Mouse (Mus musculus): ENCODE data around the gene Carm1. TPM values are rescaled to one million over a fixed set of nuclear protein-coding genes. Genes with fewer than 3 reads are reported as not detected.

The Carm1 gene
- polyA plus RNA-seq, 1 experiment from 2014 or later: 42.0 TPM

DNA sequence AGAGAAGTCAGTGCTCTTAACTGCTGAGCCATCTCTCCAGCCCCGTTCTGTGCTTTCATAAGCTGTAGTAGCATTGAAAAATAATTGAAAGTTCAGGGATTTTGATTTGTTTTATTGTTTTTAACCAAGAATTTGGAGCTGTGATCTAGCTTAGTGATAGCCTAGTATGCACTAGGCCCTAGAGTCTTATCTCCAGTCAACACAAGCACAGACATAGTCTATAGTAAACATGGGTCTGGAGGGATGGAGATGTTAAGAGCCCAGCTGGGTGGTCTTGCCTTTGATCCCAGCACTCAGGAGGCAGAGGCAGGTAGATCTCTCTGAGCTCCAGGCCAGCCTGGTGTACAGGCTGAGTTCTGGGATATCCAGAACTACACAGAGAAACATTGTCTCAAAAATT lies 76.0 kb downstream of the Carm1 start:
- H3K27ac ChIP-seq (replicated peaks; ENCODE audit: low read depth, low read length): no peak overlapping the region
- H3K4me2 ChIP-seq (ENCODE audit: low read length): no peak overlapping the region
- H3K4me3 ChIP-seq (replicated peaks; ENCODE audit: low read depth, low read length): no peak overlapping the region
- DNase-seq (no peak), ATAC-seq (ENCODE audit: low FRiP score, low TSS enrichment) (no peak)
- 96% methylated on average over 1 of the region's 1 CpGs for WGBS
- peaks cover 20% of the 10 kb centered on the region for H3K4me1 ChIP-seq (ENCODE audit: control insufficient read depth, insufficient read depth, low read length)
- H3K36me3 ChIP-seq (ENCODE audit: control insufficient read depth, insufficient read depth, low read length): no peaks in the 10 kb centered on the region; the same call in none of the 2 replicates
- H3K9ac ChIP-seq (replicated peaks; ENCODE audit: low read length): no peak overlapping the region
- H3K9me3 ChIP-seq (ENCODE audit: control insufficient read depth, low read length): no peaks in the 10 kb centered on the region
- H3K27me3 ChIP-seq (ENCODE audit: control insufficient read depth, insufficient read depth, low read length): no peaks in the 10 kb centered on the region

DNA sequence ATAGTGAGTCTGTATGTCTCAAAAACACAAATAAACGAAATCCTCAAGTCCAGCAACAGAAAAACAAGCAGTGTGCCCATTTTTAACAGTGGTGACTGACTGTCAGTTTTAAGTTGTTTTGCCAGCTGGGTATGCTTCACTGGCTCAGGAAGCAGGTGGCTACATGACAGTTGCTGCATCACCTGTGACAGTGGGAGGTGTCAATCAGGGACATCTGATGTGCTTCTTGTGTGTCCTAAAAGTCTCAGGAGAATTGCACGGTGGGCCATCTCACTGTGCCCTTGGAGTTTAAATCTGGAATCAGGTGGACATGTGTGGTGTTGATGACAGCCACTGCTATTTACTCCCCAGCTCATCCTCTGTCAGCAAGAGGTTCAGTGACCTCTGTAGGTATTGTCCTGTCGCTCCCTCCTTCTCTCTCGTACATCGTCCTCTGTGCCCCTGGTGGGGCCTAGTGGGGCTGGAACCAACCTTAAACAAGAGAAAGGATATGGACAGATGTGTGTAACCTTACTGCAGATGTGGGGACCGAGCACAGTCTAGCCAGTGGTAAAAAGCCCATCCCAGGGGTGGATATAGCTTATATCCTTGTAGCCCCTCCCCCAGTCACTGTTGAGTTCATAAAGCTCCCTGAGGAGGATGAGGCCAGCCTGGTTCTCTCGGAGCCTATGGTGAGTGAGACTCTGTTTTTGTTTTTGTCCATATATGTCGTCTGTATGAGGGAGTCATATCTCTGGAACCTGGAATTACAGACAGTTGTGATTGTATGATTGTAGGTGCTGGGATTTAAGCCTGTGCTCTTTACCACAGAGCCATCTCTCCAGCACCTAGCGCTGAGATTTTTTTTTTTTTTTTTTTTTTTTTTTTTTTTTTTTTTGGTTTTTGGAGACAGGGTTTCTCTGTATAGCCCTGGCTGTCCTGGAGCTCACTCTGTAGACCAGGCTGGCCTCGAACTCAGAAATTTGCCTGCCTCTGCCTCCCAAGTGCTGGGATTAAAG lies 78.9 kb downstream of the Carm1 start:
- Histone ChIP-seq H3K4me3 (replicated peaks; ENCODE audit: low read depth, low read length) (no peak overlapping the region), H3K9me3 (ENCODE audit: control insufficient read depth, low read length) (no peaks in the 10 kb centered on the region), H3K4me1 (ENCODE audit: control insufficient read depth, insufficient read depth, low read length) (0 out of 2 replicates have a peak, but pooled peaks cover 8% of the 10 kb centered on the region), H3K9ac (replicated peaks; ENCODE audit: low read length) (no peak overlapping the region), H3K4me2 (ENCODE audit: low read length) (no peak overlapping the region), H3K36me3 (ENCODE audit: control insufficient read depth, insufficient read depth, low read length) (no peaks in the 10 kb centered on the region), H3K27ac (replicated peaks; ENCODE audit: low read depth, low read length) (no peak overlapping the region), H3K27me3 (ENCODE audit: control insufficient read depth, insufficient read depth, low read length) (no peaks in the 10 kb centered on the region)
- ATAC-seq (ENCODE audit: low FRiP score, low TSS enrichment): no peak
- WGBS: 86% methylated on average over 10 of the region's 10 CpGs
- no peak for DNase-seq

DNA sequence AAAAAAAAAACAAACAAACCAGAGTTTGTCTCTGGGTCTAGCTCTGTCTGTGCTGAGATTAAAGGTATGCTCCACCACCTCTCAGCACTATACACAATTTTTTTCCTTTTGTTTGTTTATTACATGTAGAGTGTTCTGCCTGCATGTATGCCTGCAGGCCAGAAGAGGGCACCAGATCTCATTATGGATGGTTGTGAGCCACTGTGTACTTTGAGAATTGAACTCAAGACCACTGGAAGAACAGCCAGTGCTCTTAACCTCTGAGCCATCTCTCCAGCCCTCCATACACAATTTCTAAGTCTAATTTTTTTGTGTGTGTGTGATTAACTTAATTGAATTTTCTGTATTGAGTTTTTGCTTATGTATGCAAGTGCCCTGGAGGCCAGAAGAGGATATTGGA lies 79.9 kb downstream of the Carm1 start:
- no peak overlapping the region for H3K9ac ChIP-seq (replicated peaks; ENCODE audit: low read length)

DNA sequence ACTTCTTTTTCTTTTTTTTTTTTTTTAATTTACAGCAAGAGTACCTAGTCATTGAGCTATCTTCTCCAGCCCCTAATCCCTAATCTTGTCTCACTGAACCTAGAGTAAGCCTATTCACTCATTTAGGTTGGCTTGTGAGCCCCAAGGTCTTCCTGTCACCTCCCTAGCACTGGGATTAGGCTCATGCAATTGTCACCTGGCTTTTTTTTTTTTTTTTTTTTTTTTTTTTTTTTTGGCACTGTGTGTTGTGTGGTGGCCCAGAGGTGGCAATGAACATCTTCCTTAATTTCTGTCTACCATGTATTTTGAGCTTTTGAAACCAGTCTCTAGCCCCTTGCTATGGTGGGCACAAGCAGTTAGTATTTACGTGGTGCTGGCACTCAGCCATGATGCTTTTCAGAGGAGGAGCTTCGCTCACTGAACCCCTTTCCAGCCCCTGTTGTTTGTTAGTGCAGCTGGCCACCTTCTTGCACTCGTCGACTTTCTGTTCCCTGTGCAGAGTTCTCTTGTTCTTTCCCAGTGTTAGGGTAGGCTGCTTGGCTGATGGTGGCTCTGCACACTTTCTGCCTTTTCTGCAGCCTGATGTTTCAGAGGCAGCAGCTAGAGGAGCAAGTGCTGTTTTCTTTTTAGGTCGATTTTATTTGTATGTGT lies 80.6 kb downstream of the Carm1 start:
- WGBS: 84% methylated on average over 5 of the region's 5 CpGs
- ATAC-seq (ENCODE audit: low FRiP score, low TSS enrichment) (no peak), DNase-seq (peak; percentile 39)
- H3K9me3 ChIP-seq (ENCODE audit: control insufficient read depth, low read length): no peaks in the 10 kb centered on the region
- no peak overlapping the region for H3K4me2 ChIP-seq (ENCODE audit: low read length)
- H3K27ac ChIP-seq (replicated peaks; ENCODE audit: low read depth, low read length): no peak overlapping the region
- 0 out of 2 replicates have a peak, but pooled peaks cover 3% of the 10 kb centered on the region for H3K4me1 ChIP-seq (ENCODE audit: control insufficient read depth, insufficient read depth, low read length)
- H3K27me3 ChIP-seq (ENCODE audit: control insufficient read depth, insufficient read depth, low read length): no peaks in the 10 kb centered on the region
- H3K4me3 ChIP-seq (replicated peaks; ENCODE audit: low read depth, low read length): no peak overlapping the region
- H3K36me3 ChIP-seq (ENCODE audit: control insufficient read depth, insufficient read depth, low read length): peaks cover 4% of the 10 kb centered on the region; the same call in 1 of the 2 replicates
- no peak overlapping the region for H3K9ac ChIP-seq (replicated peaks; ENCODE audit: low read length)

More for the DNA sequence above, 79.9 kb downstream of the Carm1 start:
- H3K4me1 ChIP-seq (ENCODE audit: control insufficient read depth, insufficient read depth, low read length): 0 out of 2 replicates have a peak, but pooled peaks cover 3% of the 10 kb centered on the region
- H3K27me3 ChIP-seq (ENCODE audit: control insufficient read depth, insufficient read depth, low read length): no peaks in the 10 kb centered on the region
- H3K36me3 ChIP-seq (ENCODE audit: control insufficient read depth, insufficient read depth, low read length): peaks cover 4% of the 10 kb centered on the region; the same call in 1 of the 2 replicates
- no peak overlapping the region for H3K27ac ChIP-seq (replicated peaks; ENCODE audit: low read depth, low read length)
- H3K4me2 ChIP-seq (ENCODE audit: low read length): no peak overlapping the region
- no peak overlapping the region for H3K4me3 ChIP-seq (replicated peaks; ENCODE audit: low read depth, low read length)
- peak; percentile 9 for DNase-seq
- H3K9me3 ChIP-seq (ENCODE audit: control insufficient read depth, low read length): no peaks in the 10 kb centered on the region
- ATAC-seq (ENCODE audit: low FRiP score, low TSS enrichment): no peak

DNA sequence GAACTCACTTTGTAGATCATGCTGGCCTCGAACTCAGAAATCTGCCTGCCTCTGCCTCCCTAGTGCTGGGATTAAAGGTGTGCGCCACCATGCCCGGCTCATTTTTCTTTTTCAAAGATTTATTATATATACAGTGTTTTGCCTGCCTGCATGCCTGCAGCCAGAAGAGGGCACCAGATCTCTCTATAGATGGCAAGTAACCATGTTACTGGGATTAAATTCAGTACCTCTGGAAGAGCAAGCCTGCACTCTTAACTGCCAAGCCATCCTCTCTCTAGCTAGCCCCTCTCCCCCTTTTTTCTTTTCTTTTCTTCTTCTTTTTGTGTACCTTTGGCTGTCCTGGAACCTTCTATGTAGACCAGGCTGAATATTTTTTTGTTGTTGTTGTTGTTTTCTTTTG lies 84.0 kb downstream of the Carm1 start:
- no peak overlapping the region for H3K4me3 ChIP-seq (replicated peaks; ENCODE audit: low read depth, low read length)
- H3K27me3 ChIP-seq (ENCODE audit: control insufficient read depth, insufficient read depth, low read length): no peaks in the 10 kb centered on the region
- ATAC-seq (ENCODE audit: low FRiP score, low TSS enrichment) (no peak), DNase-seq (peak; percentile 60)
- peaks cover 34% of the 10 kb centered on the region for H3K36me3 ChIP-seq (ENCODE audit: control insufficient read depth, insufficient read depth, low read length)
- H3K4me1 ChIP-seq (ENCODE audit: control insufficient read depth, insufficient read depth, low read length): no peaks in the 10 kb centered on the region
- WGBS: 81% methylated on average over 3 of the region's 3 CpGs
- H3K27ac ChIP-seq (replicated peaks; ENCODE audit: low read depth, low read length): no peak overlapping the region
- H3K4me2 ChIP-seq (ENCODE audit: low read length): no peak overlapping the region
- H3K9ac ChIP-seq (replicated peaks; ENCODE audit: low read length): no peak overlapping the region
- no peaks in the 10 kb centered on the region for H3K9me3 ChIP-seq (ENCODE audit: control insufficient read depth, low read length)

DNA sequence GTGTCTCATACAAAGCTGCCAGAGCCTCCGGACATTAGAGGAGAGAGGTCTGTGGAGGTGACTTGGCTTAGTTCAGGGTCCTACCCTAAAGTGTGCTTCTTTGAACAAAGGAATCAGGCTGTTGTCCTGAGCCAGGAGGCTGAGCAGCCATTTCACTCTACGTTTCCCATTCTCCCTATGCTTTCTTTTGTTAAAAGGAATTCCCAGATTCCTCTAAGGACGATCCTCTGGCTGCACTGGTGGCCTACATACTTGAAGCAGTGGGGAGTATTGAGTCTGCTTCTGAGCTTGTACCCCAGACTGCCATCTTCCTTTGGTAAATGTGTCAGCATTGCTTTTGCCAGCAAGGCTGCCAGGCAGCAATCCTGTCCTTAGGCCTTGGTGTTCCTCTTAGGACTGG lies 86.4 kb downstream of the Carm1 start:
- no peak overlapping the region for H3K4me3 ChIP-seq (replicated peaks; ENCODE audit: low read depth, low read length)
- no peaks in the 10 kb centered on the region for H3K9me3 ChIP-seq (ENCODE audit: control insufficient read depth, low read length)
- no peak overlapping the region for H3K27ac ChIP-seq (replicated peaks; ENCODE audit: low read depth, low read length)
- H3K4me2 ChIP-seq (ENCODE audit: low read length): no peak overlapping the region
- 69% methylated on average over 3 of the region's 3 CpGs for WGBS
- no peak for DNase-seq
- no peaks in the 10 kb centered on the region for H3K4me1 ChIP-seq (ENCODE audit: control insufficient read depth, insufficient read depth, low read length)
- peaks cover 59% of the 10 kb centered on the region for H3K36me3 ChIP-seq (ENCODE audit: control insufficient read depth, insufficient read depth, low read length)
- H3K27me3 ChIP-seq (ENCODE audit: control insufficient read depth, insufficient read depth, low read length): no peaks in the 10 kb centered on the region
- no peak overlapping the region for H3K9ac ChIP-seq (replicated peaks; ENCODE audit: low read length)
- ATAC-seq (ENCODE audit: low FRiP score, low TSS enrichment): no peak

DNA sequence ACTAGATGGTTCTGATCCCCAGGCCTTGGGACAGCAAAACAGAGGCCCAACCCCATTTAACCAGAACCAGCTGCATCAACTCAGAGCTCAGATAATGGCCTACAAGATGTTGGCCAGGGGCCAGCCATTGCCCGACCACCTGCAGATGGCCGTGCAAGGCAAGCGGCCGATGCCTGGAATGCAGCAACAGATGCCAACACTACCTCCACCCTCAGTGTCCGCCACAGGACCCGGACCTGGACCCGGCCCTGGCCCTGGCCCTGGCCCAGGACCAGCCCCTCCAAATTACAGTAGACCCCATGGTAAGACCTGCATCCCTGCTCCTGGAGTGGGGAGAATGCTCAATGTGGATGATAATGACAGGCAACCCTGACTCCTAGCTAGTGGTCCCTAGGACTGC lies 88.9 kb downstream of the Carm1 start:
- Histone ChIP-seq H3K27me3 (ENCODE audit: control insufficient read depth, insufficient read depth, low read length) (no peaks in the 10 kb centered on the region), H3K36me3 (ENCODE audit: control insufficient read depth, insufficient read depth, low read length) (peaks cover 84% of the 10 kb centered on the region), H3K4me3 (replicated peaks; ENCODE audit: low read depth, low read length) (no peak overlapping the region), H3K4me1 (ENCODE audit: control insufficient read depth, insufficient read depth, low read length) (no peaks in the 10 kb centered on the region), H3K4me2 (ENCODE audit: low read length) (no peak overlapping the region), H3K27ac (replicated peaks; ENCODE audit: low read depth, low read length) (no peak overlapping the region), H3K9ac (replicated peaks; ENCODE audit: low read length) (no peak overlapping the region), H3K9me3 (ENCODE audit: control insufficient read depth, low read length) (no peaks in the 10 kb centered on the region)
- no peak for ATAC-seq (ENCODE audit: low FRiP score, low TSS enrichment)
- 79% methylated on average over 7 of the region's 7 CpGs for WGBS
- DNase-seq: peak; percentile 26

DNA sequence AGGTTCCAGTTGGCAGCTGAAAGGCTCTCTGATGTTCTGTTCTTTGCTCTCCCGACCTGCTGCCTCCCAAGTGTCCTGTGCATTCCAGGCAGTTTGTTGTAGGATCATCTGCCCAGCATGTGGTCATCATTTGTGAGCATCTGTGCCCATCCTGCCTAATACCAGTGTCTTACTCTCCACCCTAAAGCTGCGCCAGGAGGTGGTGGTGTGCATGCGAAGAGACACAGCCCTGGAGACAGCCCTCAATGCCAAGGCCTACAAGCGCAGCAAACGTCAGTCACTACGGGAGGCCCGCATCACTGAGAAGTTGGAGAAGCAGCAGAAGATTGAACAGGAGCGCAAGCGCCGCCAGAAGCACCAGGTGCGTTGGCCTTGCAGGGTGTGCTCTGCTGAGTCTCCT lies 92.3 kb downstream of the Carm1 start:
- ATAC-seq (ENCODE audit: low FRiP score, low TSS enrichment): no peak
- no peak overlapping the region for H3K9ac ChIP-seq (replicated peaks; ENCODE audit: low read length)

More for the DNA sequence above, 92.3 kb downstream of the Carm1 start:
- Histone ChIP-seq H3K4me3 (replicated peaks; ENCODE audit: low read depth, low read length) (no peak overlapping the region), H3K4me2 (ENCODE audit: low read length) (no peak overlapping the region), H3K9me3 (ENCODE audit: control insufficient read depth, low read length) (no peaks in the 10 kb centered on the region), H3K36me3 (ENCODE audit: control insufficient read depth, insufficient read depth, low read length) (peaks cover 100% of the 10 kb centered on the region), H3K27me3 (ENCODE audit: control insufficient read depth, insufficient read depth, low read length) (no peaks in the 10 kb centered on the region), H3K4me1 (ENCODE audit: control insufficient read depth, insufficient read depth, low read length) (no peaks in the 10 kb centered on the region), H3K27ac (replicated peaks; ENCODE audit: low read depth, low read length) (no peak overlapping the region)
- DNase-seq: no peak
- WGBS: 95% methylated on average over 11 of the region's 11 CpGs

Data from midbrain, embryonic 14.5 days (tissue).